Mouse (Mus musculus) bone marrow, adult 2 months (tissue): ENCODE results near the gene Dnah7a.
"Not testable (repeated sequence)": the region's sequence is repeated elsewhere in the genome, so short reads cannot be mapped to it uniquely, and the experiment has no call there.

Source experiments
- CTCF ChIP-seq: fragments of 200-500 bp; IDR thresholded peaks from 2 replicates; pipeline ENCODE4 v1.5.1; 2011; ENCODE audit warnings: low read length, control low read depth; ENCODE audit not compliant: control insufficient read depth, insufficient read depth
- POLR2A ChIP-seq: fragments of 200-500 bp; IDR thresholded peaks from 2 replicates; pipeline ENCODE4 v1.6.1; 2011; ENCODE audit warnings: low read depth, mild to moderate bottlenecking, control low read depth, low read length, borderline replicate concordance; ENCODE audit not compliant: control insufficient read depth

DNA sequence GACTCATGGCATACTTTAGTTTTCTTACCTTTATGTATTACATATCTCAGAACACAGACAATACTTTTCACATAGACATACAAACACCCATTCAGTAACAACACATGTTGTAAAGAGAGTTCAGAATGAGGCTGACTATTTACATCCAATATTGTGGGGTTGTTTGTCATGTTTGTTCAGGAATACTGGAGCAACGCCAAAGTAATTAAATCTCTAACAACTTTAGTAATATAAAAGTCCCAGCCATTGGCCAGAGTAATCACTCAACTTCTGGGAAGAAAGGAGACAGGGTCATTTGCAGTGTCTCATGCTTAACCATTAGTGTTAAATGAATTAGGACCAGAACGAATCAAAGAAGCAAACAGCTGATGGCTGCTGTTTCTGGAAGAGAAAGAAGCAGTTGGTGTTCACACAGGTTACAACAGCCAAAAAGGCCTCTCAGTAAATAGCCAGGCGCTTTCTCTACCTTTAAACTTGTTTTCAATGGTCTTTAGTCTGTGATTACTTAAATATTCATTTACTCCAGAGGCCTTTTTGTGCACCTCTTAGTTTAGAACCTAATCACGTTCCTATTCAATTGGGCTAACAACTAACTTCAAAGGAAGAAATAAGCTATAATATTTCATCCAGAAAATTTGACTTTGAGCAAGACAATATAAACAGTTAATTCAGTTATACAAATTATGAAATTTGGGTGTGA, 33.6 kb upstream of the Dnah7a start:
- TF ChIP-seq CTCF, POLR2A: not testable (repeated sequence)
